Mouse (Mus musculus) right cerebral cortex, adult 18-20 months (tissue): ENCODE measurements around the gene H2-DMa.

Experiments
- DNase-seq: peaks from one replicate; pipeline ENCODE4 v3.0.0; 2022; ENCODE audit warnings: mixed read lengths

Gene H2-DMa

DNA sequence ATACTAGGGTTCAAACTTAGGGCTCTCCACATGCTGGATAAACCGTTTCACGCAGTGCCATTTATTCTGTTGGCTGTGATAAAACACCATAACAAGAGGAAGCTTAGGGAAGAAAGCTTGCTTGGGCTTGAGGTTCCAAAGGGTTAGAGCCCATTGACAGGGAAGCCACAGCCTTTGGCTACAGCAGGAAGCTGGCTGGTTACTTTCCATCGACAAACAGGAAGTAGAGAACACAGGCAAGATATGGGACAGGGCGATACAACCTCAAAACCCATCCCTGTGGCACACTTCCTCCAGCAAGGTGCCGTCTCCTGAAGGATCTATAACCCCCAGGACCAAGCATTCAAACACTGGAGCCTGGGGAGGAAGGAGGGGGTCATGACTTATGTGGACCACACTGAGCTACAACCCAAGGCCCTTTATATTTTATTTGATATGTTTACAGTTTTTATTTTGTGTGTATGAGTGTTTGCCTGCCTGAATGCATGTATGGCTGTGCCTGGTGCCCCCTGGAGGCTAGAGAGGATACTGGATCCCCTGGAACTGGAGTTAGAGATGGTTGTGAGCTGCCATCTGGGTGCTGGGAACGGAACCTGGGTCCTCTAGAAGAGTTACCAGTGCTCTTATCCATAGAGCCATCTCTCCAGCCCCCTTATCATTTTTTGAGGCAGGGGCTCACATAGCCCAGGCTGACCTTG, 45.8 kb downstream of the H2-DMa start:
- no peak for DNase-seq

DNA sequence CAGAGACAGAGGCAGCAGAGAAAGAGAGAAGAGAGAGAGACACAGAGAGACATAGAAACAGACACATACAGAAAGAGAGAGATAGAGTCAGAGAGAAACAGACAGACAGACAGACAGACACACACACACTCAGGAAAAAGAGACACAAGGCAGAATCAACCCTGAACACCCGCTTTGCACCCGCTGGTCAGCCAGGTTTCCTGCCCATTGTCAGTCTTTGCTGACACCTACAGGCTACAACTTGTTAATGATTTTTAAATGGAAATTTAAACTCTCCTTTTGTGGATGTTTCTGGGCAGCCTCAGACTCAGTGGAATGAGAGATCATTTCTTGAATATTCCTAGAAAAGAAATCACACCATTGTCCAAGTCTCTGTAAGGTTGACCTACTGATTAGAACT, 49.9 kb downstream of the H2-DMa start:
- DNase-seq, result peak; percentile 15

DNA sequence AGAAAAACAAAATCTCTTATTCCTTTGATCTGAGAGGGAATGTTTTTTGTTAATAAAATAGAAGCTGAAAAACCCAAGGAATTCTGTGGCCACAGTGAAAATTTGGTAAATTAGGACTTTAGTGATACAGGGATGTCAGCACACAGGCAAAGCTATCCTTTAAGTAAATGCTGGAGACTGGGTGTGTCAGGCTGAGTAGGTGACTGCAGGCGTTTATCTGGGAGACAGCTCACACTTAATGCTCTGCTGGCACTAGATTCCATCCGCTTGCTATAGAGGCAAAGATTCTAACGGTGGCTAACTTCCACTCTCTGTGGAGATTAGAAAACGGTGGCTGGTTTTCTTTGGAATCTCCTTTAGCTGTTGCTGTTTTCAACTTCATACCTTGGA, 51.1 kb downstream of the H2-DMa start:
- no peak for DNase-seq

- peak; percentile 74 for DNase-seq
Observed at GRCm38 (mm10) chr17:34170877-34171498, 51.6 kb downstream of the H2-DMa start.

DNA sequence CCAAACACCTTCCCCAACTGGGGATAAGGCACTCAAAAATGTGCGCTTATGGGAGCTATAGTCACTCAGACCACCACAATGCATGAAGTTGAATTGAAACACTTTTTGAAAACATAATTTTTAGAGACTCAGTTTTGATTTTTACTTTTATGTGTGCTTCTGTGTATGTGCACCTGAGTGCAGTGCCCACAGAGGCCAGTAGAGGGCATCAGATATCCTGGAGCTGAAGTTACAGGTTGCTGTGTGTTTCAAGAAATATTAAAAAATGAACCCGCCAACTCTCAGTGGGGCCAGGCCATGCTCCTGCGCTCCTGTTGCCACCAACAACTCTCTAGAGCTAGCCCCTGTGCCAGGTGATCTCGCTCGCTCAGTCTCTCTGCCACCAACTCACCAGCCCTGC, 53.2 kb downstream of the H2-DMa start:
- no peak for DNase-seq

GRCm38 (mm10) chr17:34174075-34174474, 54.7 kb downstream of the H2-DMa start:
- DNase-seq, result no peak

GRCm38 (mm10) chr17:34177179-34177578, 57.8 kb downstream of the H2-DMa start:
- DNase-seq, result no peak

DNA sequence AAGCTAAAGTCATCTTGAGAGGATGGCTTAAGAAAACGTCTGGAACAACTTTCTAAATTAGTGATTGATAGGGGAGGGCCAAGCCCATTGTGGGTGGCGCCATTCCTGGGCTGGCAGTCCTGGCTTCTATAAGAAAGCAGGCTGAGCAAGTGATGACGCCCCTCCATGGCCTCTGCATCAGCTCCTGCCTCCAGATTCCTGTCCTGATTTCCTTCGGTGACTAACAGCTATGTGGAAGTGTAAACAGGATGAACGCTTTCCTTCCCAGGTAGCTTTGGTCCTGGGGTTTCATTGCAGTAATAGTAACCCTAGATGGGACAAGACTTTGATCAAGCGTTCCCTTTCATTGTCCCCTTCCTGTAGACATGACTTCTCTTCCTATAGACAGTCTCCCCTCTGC, 59.7 kb downstream of the H2-DMa start:
- DNase-seq, result no peak

DNA sequence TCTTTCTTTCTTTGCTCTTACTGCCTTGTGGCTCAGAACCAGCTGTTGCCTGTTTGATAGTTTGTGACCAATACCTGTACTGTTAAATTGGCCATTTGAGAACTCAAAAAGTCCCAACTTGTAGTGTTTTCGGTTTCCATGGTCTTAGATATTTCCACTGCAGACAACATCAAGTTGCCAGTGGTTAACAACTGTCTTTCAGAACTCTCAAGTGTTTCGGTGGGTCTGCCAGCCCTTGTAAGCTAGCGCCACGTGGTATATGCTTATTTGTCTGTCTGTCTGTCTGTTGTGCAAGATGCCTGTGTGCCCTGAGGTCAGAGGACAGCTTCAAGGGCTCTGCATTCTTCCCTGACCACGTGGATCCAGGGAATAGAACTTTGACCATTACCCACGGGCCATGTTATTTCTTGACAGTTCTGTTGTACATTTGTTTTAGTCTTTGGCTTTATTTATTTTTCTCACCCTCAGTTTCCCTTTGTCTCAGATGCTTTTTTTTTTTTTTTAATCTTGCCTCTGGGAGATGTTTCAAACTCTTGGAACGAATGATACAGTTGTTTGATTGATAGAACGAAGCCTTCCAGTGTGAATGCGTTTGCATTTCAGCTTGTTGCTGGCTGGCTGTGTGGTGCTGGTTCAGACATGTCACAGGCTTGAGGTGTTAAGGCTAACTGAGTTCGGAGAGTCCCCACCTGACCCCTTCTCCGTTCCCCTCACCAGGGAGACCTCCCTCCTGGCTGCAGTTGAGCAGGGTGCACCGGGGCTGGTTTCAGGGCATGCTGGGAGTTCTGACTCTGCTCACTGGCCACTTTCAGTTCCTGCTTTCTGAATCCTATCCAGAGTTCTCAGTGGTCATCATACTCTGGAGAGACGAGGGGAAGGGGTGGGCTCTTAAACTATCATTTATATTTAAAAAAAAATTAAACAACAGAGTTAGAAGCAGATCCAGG, 60.8 kb downstream of the H2-DMa start:
- DNase-seq, result no peak

DNA sequence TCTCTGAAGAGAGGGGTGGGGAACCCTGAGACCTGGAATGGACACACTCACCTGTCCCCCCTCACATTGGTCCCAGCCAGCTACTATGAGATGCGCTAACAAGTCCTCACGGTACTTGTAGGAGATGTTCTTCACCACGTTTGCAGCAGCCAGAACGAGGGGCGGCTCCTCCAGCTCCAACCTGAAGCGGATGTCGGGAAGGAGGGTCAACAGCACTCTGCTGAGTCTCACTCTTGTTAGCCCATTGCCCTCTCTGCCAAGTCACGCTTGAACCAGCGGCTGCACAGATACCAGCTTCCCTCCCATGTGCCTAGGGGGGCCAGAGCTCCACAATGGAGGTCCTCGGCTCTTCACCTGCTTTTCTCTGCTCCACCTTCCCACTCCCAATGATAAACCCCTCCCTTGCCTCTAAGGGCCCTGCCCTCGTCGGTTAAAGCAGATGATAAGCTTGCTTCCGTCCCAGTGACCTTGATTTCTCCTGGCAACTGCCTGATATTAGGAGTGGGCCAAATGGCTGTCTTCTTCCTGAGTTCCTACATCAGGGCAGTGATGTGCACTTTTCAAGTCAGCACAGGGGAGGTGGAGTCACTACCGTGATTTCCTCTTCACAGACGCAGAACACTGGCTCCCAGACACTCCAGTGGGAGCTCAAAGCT, 64.4 kb downstream of the H2-DMa start:
- DNase-seq, result no peak

DNA sequence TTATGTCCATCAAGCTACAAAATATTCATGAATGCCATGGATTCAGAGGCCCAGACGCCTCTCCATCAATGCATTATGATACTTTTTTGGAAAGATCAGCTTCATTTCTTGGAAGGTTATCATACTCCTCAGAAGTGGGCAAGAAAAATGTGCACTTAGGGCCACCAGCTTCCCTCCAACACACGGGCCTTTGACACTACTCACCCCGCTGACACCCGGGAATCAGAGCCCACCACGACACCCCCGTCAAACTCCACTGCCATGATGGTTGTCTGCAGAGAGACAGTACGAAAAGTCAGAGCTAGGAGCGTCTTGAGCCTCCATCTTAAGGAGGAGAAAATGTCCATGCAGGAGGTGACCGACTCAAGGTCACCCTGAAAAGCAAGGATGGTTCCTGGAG, 66.2 kb downstream of the H2-DMa start:
- no peak for DNase-seq

- DNase-seq, result no peak
Observed at GRCm38 (mm10) chr17:34186885-34187260, 67.5 kb downstream of the H2-DMa start.

DNA sequence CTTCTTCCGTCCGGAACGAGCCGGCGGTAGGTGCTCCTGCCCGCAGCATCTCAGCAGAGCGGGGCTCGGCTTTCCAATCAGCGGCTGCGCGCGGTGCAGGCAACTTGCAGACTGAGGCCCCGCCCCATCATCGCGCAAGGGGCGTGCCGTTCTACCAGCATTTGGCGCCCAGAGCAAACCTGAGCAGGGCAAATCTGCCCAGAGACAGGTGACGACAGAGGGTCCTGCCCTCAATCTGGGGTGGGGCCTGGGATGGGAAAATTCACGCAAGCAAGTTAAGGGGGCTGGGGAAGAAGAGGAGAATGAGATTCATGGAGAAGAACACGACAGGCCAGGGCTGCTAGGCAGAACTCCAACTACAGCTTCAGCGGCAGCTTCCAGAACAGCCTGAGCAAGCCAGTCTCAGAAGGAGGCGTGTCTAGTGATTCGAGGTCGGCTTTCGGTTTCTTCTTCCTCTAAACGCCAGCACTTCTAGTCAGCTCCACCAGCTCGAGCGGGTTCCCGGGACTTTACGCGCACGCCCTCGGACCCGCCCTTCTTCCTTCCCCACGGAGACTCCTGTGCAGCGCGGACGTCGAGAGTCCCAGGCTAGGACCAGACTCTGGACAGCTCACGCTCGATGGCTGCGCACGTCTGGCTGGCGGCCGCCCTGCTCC, 68.0 kb downstream of the H2-DMa start, which contains the start of the genes Tap1 and Psmb9:
Gene Tap1 (plus strand): TSS at position 293 of the 656 bp plus-strand sequence.
Gene Psmb9 (minus strand): TSS at position 504 of the 656 bp plus-strand sequence.
- DNase-seq, result peak; percentile 96

GRCm38 (mm10) chr17:34188010-34188409, 68.7 kb downstream of the H2-DMa start:
- no peak for DNase-seq
